Mouse (Mus musculus) MEL (cell line): ENCODE measurements at regions not wholly inside any gene's neighbourhood (a gene's known extent, or its start where the extent isn't known, plus 50 kb on each side); places are given as distances from the start of the nearest gene placed in this dataset.

Experiments
- DNase-seq: peaks from one replicate; pipeline ENCODE4 v3.0.0; 2011; ENCODE audit warnings: low read depth, low spot score
- H3K27ac ChIP-seq: 2 replicates; pipeline ENCODE4 v1.5.1; 2012; ENCODE audit warnings: low read depth, mild to moderate bottlenecking, control low read depth, low read length, moderate library complexity; ENCODE audit not compliant: control insufficient read depth
- H3K27me3 ChIP-seq, 2 experiments: fragments of 150-350 bp in 1 of 2; sonication (generic) in 1 of 2; 2 replicates each; pipeline ENCODE4 v1.6.1; 2012; ENCODE audit warnings: low read length in 2 of 2, mild to moderate bottlenecking in 2 of 2, improper control_type of control experiment in 1 of 2, moderate library complexity in 1 of 2; ENCODE audit not compliant: insufficient read depth in 2 of 2, control insufficient read depth in 1 of 2
- H3K36me3 ChIP-seq, 2 experiments: 2 replicates each; pipeline ENCODE4 v1.6.1; 2012 to 2014; ENCODE audit warnings: low read length in 2 of 2, improper control_type of control experiment in 1 of 2, inconsistent platforms in 1 of 2, mild to moderate bottlenecking in 1 of 2; ENCODE audit not compliant: insufficient read depth in 2 of 2, control insufficient read depth in 1 of 2
- H3K4me1 ChIP-seq, 2 experiments: fragments of 150-350 bp in 1 of 2; sonication (generic) in 1 of 2; 2 replicates each; pipeline ENCODE4 v1.6.1; 2012; ENCODE audit warnings: low read length in 2 of 2, improper control_type of control experiment in 1 of 2, mild to moderate bottlenecking in 1 of 2; ENCODE audit not compliant: insufficient read depth in 2 of 2, control insufficient read depth in 1 of 2
- H3K4me3 ChIP-seq, 2 experiments: fragments of 150-350 bp in 1 of 2; sonication (generic) in 1 of 2; 2 replicates each; pipeline ENCODE4 v1.5.1; 2012; ENCODE audit warnings: low read depth in 2 of 2, low read length in 2 of 2, mild to moderate bottlenecking in 2 of 2, moderate library complexity in 2 of 2, control low read depth in 1 of 2, improper control_type of control experiment in 1 of 2; ENCODE audit not compliant: control insufficient read depth in 1 of 2, insufficient read depth in 1 of 2
- H3K79me2 ChIP-seq: 2 replicates; pipeline ENCODE4 v1.6.1; 2012; ENCODE audit warnings: mild to moderate bottlenecking, low read length, moderate library complexity; ENCODE audit not compliant: control insufficient read depth, poor library complexity, insufficient read depth
- H3K9ac ChIP-seq: 2 replicates; pipeline ENCODE4 v1.6.1; 2012; ENCODE audit warnings: low read depth, mild to moderate bottlenecking, control low read depth, low read length, moderate library complexity; ENCODE audit not compliant: control insufficient read depth, poor library complexity, severe bottlenecking
- H3K9me3 ChIP-seq: fragments of 150-350 bp; sonication (generic); replicated peaks from 2 replicates; pipeline ENCODE4 v1.6.1; 2012; ENCODE audit warnings: mild to moderate bottlenecking, low read length, improper control_type of control experiment, moderate library complexity; ENCODE audit not compliant: insufficient read depth
- BHLHE40 ChIP-seq: IDR thresholded peaks from 2 replicates; pipeline ENCODE4 v1.6.1; 2012; ENCODE audit warnings: low read depth, mild to moderate bottlenecking, inconsistent platforms, low read length, improper control_type of control experiment, borderline replicate concordance
- CHD2 ChIP-seq: IDR thresholded peaks from 2 replicates; pipeline ENCODE4 v1.6.1; 2011; ENCODE audit warnings: low read length, improper control_type of control experiment
- ETS1 ChIP-seq: IDR thresholded peaks from 2 replicates; pipeline ENCODE4 v1.6.1; 2012; ENCODE audit warnings: low read depth, mild to moderate bottlenecking, inconsistent platforms, low read length, improper control_type of control experiment, moderate library complexity
- GABPA ChIP-seq: IDR thresholded peaks from 2 replicates; pipeline ENCODE4 v1.6.1; 2012; ENCODE audit warnings: low read depth, mild to moderate bottlenecking, inconsistent platforms, low read length, improper control_type of control experiment, moderate library complexity
- JUND ChIP-seq: IDR thresholded peaks from 2 replicates; pipeline ENCODE4 v1.6.1; 2011; ENCODE audit warnings: low read depth, mild to moderate bottlenecking, improper control_type of control experiment, low read length
- KAT2A ChIP-seq: conservative IDR thresholded peaks from 2 replicates; pipeline ENCODE4 v1.6.1; 2012; ENCODE audit warnings: low read depth, low read length, improper control_type of control experiment, inconsistent platforms
- MAFK ChIP-seq: IDR thresholded peaks from 2 replicates; pipeline ENCODE4 v1.6.1; 2011; ENCODE audit warnings: low read depth, mild to moderate bottlenecking, low read length, improper control_type of control experiment, borderline replicate concordance
- MAX ChIP-seq: IDR thresholded peaks from 2 replicates; pipeline ENCODE4 v1.6.1; 2011; ENCODE audit warnings: low read length, improper control_type of control experiment
- MEF2A ChIP-seq: IDR thresholded peaks from 2 replicates; pipeline ENCODE4 v1.6.1; 2014; ENCODE audit warnings: low read depth, mild to moderate bottlenecking, inconsistent platforms, low read length, improper control_type of control experiment; ENCODE audit not compliant: poor library complexity, insufficient replicate concordance, severe bottlenecking; ENCODE audit errors: extremely low read depth
- MXI1 ChIP-seq: IDR thresholded peaks from 2 replicates; pipeline ENCODE4 v1.6.1; 2011; ENCODE audit warnings: mild to moderate bottlenecking, low read depth, low read length, improper control_type of control experiment
- MYC ChIP-seq: IDR thresholded peaks from 2 replicates; pipeline ENCODE4 v1.6.1; 2011; ENCODE audit warnings: low read depth, mild to moderate bottlenecking, low read length, improper control_type of control experiment, moderate library complexity
- NELFE ChIP-seq: IDR thresholded peaks from 2 replicates; pipeline ENCODE4 v1.6.1; 2011; ENCODE audit warnings: low read depth, low read length, improper control_type of control experiment
- NRF1 ChIP-seq: IDR thresholded peaks from 2 replicates; pipeline ENCODE4 v1.6.1; 2014; ENCODE audit warnings: low read depth, mild to moderate bottlenecking, inconsistent platforms, low read length, improper control_type of control experiment, moderate library complexity; ENCODE audit not compliant: poor library complexity, insufficient read depth, severe bottlenecking
- POLR2A ChIP-seq, 2 experiments: IDR thresholded peaks; 2 replicates each; pipeline ENCODE4 v1.6.1; 2011 to 2012; ENCODE audit warnings: low read length in 2 of 2, mild to moderate bottlenecking in 2 of 2, control low read depth in 1 of 2, improper control_type of control experiment in 1 of 2, low read depth in 1 of 2, moderate library complexity in 1 of 2; ENCODE audit not compliant: control insufficient read depth in 1 of 2, insufficient read depth in 1 of 2, poor library complexity in 1 of 2
- POLR2AphosphoS2 ChIP-seq: IDR thresholded peaks from 2 replicates; pipeline ENCODE4 v1.6.1; 2011; ENCODE audit warnings: low read length, improper control_type of control experiment
- POLR2AphosphoS5 ChIP-seq: IDR thresholded peaks from 2 replicates; pipeline ENCODE4 v1.6.1; 2012; ENCODE audit warnings: low read depth, borderline replicate concordance, mild to moderate bottlenecking, inconsistent platforms, low read length, moderate library complexity, mixed read lengths
- RCOR1 ChIP-seq: IDR thresholded peaks from 2 replicates; pipeline ENCODE4 v1.6.1; 2012; ENCODE audit warnings: low read depth, mild to moderate bottlenecking, inconsistent platforms, low read length, improper control_type of control experiment
- SIN3A ChIP-seq: IDR thresholded peaks from 2 replicates; pipeline ENCODE4 v1.6.1; 2012; ENCODE audit warnings: low read length, improper control_type of control experiment, inconsistent platforms
- SMC3 ChIP-seq: IDR thresholded peaks from 2 replicates; pipeline ENCODE4 v1.6.1; 2011; ENCODE audit warnings: low read depth, low read length, improper control_type of control experiment
- TAL1 ChIP-seq: IDR thresholded peaks from 2 replicates; pipeline ENCODE4 v1.6.1; 2012; ENCODE audit warnings: mild to moderate bottlenecking, inconsistent platforms, low read length, moderate library complexity, mixed read lengths
- UBTF ChIP-seq: IDR thresholded peaks from 2 replicates; pipeline ENCODE4 v1.6.1; 2012; ENCODE audit warnings: low read depth, mild to moderate bottlenecking, inconsistent platforms, low read length, improper control_type of control experiment, moderate library complexity, borderline replicate concordance; ENCODE audit not compliant: insufficient read depth
- USF1 ChIP-seq: IDR thresholded peaks from 2 replicates; pipeline ENCODE4 v1.6.1; 2014; ENCODE audit warnings: low read depth, mild to moderate bottlenecking, inconsistent platforms, low read length, improper control_type of control experiment, moderate library complexity
- USF2 ChIP-seq, 2 experiments: IDR thresholded peaks; 2 replicates each; pipeline ENCODE4 v1.6.1; 2011 to 2012; ENCODE audit warnings: improper control_type of control experiment in 2 of 2, low read length in 2 of 2, borderline replicate concordance in 1 of 2, inconsistent platforms in 1 of 2, low read depth in 1 of 2, mild to moderate bottlenecking in 1 of 2; ENCODE audit not compliant: insufficient read depth in 1 of 2
- ZC3H11A ChIP-seq: IDR thresholded peaks from 2 replicates; pipeline ENCODE4 v1.6.1; 2012; ENCODE audit warnings: low read depth, mild to moderate bottlenecking, inconsistent platforms, low read length, improper control_type of control experiment
- ZKSCAN1 ChIP-seq: IDR thresholded peaks from 2 replicates; pipeline ENCODE4 v1.6.1; 2012; ENCODE audit warnings: low read depth, mild to moderate bottlenecking, inconsistent platforms, low read length, improper control_type of control experiment, moderate library complexity
- ZMIZ1 ChIP-seq: IDR thresholded peaks from 2 replicates; pipeline ENCODE4 v1.6.1; 2012; ENCODE audit warnings: low read depth, mild to moderate bottlenecking, inconsistent platforms, low read length, improper control_type of control experiment, moderate library complexity
- ZNF384 ChIP-seq: IDR thresholded peaks from 2 replicates; pipeline ENCODE4 v1.6.1; 2012; ENCODE audit warnings: low read depth, mild to moderate bottlenecking, inconsistent platforms, low read length, improper control_type of control experiment

DNA sequence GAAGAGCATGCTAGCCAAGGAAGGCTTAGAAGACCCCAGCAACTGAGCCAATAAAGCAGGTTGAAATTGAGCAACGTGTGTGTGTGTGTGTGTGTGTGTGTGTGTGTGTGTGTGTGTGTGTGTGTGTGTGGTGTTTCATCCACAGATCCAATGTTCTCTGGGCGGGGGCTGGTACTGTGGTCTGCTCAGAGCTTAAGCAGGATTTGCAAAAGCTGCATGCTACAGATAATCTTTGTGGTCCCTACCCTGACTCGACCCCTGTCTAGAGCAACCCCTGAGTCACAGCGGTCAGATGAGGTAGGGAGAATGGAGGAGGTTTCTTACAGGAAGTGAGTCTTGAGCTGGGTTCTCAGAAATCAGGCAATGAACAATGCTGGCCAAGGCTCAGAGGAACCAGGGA, 75.6 kb upstream of the Crhr1 start:
- Histone ChIP-seq H3K9me3 (no peaks in the 10 kb centered on the region), H3K36me3 (no peaks in the 10 kb centered on the region), H3K9ac (no peak overlapping the region), H3K27me3 (peaks cover 0 to 3% of the 10 kb centered on the region in 2 experiments; a peak in 2 of 4 replicates), H3K79me2 (no peaks in the 10 kb centered on the region), H3K4me3 (no peak overlapping the region), H3K4me1 (no peaks in the 10 kb centered on the region), H3K27ac (no peak overlapping the region)
- TF ChIP-seq NELFE (no peak), USF2 (IDR thresholded peaks at IDR 0.05; ENCODE audit: borderline replicate concordance in 1 of 2, insufficient read depth in 1 of 2, low read depth in 1 of 2, low read length in 2 of 2) (no peak), NRF1 (no peak), ZMIZ1 (no peak), POLR2AphosphoS5 (no peak), ZC3H11A (no peak), ZNF384 (no peak), POLR2A (IDR thresholded peaks at IDR 0.05; ENCODE audit: control insufficient read depth in 1 of 2, insufficient read depth in 1 of 2, low read depth in 1 of 2, low read length in 2 of 2, poor library complexity in 1 of 2) (no peak), SIN3A (no peak), MXI1 (no peak), ETS1 (no peak), MEF2A (no peak), GABPA (no peak), UBTF (no peak), MAX (no peak)
- no peak for DNase-seq

GRCm38 (mm10) chr11:104058600-104058999, 74.1 kb upstream of the Crhr1 start:
- Histone ChIP-seq H3K36me3 (no peaks in the 10 kb centered on the region), H3K27me3 (peaks cover 0 to 3% of the 10 kb centered on the region in 2 experiments; a peak in 2 of 4 replicates), H3K27ac (no peak overlapping the region), H3K4me1 (no peaks in the 10 kb centered on the region), H3K79me2 (no peaks in the 10 kb centered on the region), H3K9me3 (no peaks in the 10 kb centered on the region), H3K4me3 (no peak overlapping the region), H3K9ac (no peak overlapping the region)
- no peak for DNase-seq
- TF ChIP-seq SMC3: no peak
- TF ChIP-seq KAT2A: no peak
- TF ChIP-seq RCOR1: no peak
- no peak for TF ChIP-seq SIN3A
- no peak for TF ChIP-seq TAL1
- no peak for TF ChIP-seq JUND
- TF ChIP-seq POLR2AphosphoS2: no peak
- no peak for TF ChIP-seq CHD2
- TF ChIP-seq ZC3H11A: no peak
- TF ChIP-seq USF1: no peak
- no peak for TF ChIP-seq MYC
- no peak for TF ChIP-seq USF2 (IDR thresholded peaks at IDR 0.05; ENCODE audit: borderline replicate concordance in 1 of 2, insufficient read depth in 1 of 2, low read depth in 1 of 2, low read length in 2 of 2)
- TF ChIP-seq MAFK: no peak
- TF ChIP-seq POLR2AphosphoS5: no peak
- no peak for TF ChIP-seq ZKSCAN1
- TF ChIP-seq NELFE: no peak
- no peak for TF ChIP-seq BHLHE40
